Mouse (Mus musculus) inflammation-experienced regulatory T-cells, adult 6 months (primary cell): ENCODE results near the gene Usp3. TPM values are rescaled to one million over a fixed set of nuclear protein-coding genes. Genes with fewer than 3 reads are reported as not detected.

ENCODE experiments used
- ATAC-seq: one replicate; pipeline ENCODE4 v1.8.0; 2017
- polyA plus RNA-seq, 3 experiments: library from polyadenylated mRNA; unstranded; fragments of 100-300 nt; shearing (Covaris generic); gene quantifications; one replicate each; pipeline ENCODE4 v1.2.1; 2017

The Usp3 gene
- polyA plus RNA-seq, 3 experiments from 2014 or later = 82.2 to 141 (median 98.8) TPM

DNA sequence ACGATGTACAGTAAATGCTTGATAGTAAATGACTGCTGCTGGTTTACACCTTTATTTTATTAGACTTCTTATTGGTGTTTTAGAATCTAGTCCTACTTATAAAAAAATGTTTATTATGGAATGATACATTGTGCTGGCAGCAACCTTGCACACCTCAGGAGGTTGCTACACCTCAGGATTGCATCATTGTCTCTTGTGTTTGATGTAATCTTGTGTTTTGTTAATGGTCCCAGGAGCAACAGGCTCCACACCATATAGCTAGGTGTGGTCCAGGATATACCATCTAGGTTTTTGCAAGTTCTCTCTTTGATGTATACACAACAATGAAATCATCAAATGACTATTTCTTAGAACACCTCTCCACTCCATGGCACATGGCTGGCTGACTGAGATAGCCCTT lies 11.0 kb upstream of the Usp3 start:
- ATAC-seq = no peak

DNA sequence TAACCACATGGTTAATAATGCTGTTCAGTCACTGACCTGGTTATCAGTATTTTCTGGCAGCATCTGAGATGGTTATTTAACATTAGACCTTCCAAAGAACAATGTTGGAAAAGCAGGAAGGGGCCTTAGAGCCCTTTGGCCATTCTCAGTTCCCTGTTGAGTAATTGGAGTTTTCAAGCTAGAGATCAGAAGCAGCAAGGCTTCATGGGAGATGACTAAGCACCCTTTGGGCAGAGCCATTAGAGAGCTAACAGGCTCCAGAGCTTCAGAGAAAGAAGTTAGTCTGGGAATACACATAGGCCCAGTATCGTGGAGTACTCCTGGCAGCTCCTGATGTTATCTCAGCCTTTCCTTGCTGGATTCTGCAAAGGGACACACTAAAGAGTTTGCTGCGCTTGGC lies 8.1 kb upstream of the Usp3 start:
- no peak for ATAC-seq

DNA sequence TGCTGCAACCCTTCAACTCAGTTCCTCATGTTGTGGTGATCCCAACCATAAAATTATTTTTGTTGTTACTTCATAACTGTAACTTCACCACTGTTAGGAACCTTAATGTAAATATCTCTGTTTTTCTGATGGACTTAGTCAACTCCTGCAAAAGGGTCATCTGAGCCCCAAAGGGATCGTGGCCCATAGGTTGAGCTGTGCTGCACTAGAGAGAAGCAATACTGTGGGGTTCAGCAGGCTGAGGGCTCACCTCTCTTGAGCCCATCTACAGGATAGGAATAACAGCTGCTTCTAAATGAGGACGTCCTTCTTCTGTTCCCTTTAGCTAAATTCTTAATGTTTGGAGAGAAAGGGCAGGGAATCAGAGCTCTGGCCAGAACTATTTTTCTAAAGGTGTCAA lies 7.6 kb upstream of the Usp3 start:
- no peak for ATAC-seq

DNA sequence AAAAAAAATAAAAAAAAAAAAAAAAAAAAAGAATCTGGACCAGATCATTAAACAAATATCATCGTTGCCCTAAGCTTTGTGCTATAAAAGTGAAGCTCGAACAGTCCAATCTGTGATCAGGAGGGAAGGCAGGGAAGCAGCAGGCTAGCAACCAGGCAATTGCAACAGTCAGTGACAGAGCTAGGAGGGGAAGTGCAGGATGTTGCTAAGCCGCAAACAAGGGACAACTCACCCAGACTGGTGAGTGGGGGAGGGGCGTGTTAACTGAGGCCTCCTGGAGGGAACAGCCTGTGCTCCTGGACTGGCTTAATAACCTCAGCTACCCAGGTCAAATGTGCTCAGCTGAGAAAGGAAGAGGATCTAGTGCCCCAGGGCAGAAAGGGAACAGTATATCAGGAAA lies 6.6 kb upstream of the Usp3 start:
- ATAC-seq = peak; percentile 91

DNA sequence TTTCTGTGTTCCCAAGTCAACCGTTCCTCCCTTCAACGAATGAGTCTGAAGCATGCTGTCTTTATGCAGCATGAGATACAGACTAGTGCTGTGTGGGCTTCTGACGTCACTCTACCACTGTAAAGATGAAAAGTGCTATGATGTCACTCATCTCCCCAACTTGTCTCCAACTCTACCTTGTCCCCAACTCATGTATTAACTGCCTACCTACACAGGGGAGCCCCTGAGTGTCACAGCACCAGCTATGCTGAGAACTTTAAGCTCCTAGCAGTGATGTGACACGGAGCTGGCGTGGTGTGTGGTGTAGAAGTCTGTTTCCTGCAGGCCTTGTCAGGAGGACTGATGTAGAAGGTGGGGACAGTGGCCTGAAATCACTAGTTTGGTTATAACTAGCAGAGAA lies 5.7 kb upstream of the Usp3 start:
- ATAC-seq = peak; percentile 26

DNA sequence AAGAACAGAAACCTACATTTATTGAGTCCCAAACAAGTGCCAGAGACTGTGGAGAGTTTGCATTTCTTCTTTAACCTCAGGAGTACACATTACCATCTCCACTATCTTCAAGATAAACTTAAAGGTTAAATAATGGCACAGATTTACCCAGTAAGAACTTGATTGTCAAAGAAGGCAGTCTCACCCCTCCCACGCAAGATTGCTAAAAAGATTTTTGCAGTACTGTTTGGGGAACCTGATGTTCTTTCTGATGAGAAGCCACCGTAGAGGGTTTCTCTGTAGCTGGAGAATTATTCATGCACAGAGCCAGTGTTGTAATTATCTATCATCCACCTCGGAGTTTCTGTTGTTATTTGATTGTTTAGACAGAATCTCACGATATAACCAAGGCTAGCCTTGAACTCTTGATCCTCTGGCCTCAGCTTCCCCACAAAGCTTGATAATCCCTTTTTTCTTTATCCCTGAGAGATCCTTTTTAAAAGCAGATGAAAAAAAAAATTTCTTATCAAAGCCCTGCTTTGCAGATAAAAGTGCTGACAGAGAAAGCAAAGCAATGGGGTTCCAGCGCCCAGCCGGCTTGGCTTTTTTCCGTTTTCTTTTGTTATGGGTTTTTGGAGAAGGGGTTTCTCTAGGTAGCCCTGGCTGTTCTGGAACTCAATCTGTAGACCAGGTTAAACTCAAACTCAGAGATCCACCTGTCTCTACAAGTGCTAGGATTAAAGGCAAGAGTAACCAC lies 4.7 kb upstream of the Usp3 start:
- no peak for ATAC-seq

DNA sequence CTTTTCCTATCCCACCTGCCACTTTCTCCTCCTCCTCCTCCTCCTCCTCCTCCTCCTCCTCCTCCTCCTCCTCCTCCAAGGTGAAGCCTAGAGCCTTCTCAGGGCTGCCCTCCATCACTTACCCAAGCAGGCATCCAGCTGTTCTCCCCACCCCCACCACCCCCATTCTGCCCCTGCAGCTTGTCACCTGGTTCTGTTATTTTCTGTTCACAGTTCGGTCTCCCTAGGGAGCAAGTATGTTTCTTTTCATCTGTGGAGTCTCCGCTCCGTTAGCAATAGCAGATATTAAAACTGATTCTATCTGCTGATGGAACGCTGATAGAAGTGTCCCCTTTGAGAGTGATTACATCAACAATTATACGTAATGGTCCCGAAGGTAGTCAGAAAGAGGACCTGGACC lies 4.1 kb upstream of the Usp3 start:
- no peak for ATAC-seq

DNA sequence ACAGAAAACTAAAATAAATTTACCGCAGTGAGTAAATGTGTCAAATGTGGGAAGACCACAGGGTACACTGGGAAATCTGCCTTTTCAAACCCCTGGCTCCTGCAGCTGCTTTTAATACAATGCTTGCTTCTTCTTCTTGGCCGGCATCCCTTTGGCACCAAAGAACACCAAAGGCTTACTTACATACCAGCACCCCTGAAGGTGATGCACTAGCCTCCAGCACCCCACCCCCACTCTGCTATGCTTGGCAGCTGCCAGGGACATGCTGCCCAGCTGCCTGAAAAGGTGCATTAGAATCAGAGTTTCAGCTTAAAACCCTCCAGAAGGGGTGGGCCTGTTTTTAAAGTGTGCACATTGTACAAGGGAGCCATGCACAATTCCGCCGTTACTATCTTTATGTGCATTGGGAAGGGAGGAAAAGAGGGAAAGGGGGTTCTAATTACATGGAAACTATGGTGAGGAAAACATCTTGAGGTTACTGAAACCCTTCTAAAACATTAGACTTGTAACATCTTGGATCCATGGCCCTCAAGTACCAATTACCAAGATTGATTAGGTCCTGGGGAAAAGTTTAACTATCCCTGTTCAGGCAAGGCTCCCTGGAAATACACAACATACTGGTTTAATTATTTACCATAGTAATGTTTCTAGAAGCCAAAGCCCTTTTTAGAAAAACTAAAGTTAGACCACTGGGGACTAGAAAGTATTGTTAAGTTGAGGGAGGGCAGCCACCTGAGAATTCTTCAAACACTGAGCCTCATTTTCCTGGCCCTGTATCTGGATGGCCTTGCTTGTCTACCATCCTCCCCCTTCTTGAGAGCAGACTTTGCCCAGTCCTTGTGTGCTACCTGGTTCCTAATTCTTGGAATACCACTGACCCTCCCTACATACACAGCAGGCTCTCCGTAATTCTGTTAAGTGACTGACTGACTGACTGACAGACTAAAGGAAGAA lies 3.1 kb upstream of the Usp3 start:
- no peak for ATAC-seq

DNA sequence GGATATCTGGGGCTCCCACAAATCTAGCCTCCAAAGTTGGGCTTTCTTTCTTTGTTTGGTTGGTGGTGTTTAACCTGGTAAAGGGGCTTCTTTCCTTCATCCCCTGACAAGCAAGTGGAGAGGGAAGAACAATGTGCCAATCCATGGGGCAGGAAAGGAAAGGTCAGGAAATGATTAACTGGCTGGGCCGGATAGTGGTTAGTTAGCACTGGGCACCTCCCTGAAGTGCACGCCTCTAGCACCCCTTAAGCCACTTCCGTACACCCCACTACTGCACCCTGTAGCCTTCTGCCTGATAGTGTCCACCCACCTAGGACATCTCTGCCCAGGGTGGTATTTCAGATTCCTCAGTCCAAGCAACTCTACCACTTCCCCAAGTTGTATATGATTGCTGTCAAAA lies 1.1 kb upstream of the Usp3 start:
- no peak for ATAC-seq

DNA sequence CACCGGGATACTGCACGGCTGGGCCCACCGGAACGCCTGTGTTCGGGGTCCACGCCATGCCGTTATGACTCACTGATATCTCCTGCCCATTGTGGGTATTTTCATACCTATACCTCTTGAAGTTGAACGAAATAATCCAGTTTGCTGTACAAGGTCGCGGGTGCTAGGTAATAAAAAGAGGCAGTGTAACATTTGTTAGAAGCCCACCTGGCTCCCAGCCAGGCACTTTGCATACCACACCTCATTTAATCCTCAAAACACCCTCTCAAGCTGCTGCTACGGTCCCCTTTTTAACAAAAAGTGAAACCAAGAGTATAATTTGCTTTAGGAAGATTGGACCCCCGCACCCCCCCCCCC lies 649 bp upstream of the Usp3 start:
- no peak for ATAC-seq

DNA sequence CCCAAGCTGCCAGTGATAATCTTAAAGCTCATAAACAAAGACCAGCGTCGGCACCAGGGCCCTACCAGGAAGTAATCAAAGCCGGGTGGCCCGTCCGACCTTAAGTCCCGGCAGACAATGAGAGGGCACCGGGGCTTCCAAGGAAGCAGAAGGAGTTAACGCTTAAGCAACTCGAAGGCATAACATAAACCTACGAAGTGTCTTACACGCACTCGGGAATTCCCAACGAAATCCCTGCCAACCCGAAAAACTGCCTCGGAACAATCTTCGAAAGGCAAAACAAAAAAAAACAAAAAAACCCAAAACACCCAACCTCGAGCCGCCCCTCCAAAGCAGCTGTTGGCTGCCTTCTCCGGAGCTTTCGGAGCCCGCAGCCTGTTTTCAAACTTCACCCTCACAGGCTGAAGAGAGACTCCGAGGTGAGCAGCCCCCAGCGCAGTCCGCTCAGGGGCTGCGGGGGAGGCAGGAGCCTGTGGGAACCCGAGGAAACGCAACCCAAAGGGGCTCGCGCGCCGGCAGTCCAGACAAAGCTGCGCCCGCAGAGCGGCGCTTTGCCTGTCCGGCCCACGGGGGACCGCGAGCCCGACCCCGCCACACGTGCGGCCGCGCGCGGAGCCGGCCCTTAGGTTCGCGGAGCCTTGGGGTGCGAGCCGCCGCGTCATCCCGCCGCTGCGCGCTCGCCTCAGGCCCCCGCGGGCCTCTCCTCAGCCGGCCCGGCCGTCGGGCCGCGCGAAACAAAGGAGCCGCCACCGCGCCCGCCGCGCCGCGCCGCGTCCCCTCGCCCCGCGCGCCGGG lies 894 bp downstream of the Usp3 start:
- no peak for ATAC-seq

DNA sequence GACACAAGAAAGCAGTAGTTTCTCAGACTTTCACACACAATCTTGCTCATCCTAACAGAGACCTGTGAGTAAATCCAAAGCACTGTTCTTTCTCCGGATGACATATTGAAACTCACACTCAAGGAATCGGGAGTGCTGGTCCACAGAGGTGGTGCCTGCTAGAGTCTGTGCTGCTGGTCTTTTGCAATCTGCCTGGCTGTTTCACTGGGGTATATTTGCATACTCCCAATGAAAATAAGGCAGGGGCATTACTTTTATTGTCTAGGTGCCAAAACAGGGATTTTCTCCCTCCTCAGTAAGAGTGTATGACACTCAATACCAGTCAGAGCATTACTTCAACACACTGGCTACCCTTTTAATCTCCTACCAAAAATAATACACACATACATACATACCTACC lies 2.9 kb downstream of the Usp3 start:
- no peak for ATAC-seq

DNA sequence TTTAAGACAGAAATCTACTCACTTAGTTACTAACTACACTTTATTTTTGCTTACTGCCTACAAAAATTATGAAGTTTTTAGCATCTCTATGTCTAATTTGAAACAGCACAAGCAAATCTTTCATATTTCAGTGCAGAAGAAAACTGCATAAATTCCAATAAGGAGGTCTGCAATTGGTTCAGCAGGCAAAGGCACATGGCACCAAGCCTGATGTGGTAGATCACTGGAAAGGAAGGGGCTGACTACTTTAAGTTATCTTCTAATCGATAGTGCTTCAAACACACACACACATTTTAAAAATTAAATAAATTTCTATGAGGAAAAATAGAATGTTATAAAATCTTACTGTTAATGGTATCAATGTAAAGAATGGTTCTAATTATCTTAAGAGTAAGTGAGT lies 5.9 kb downstream of the Usp3 start:
- ATAC-seq = no peak

DNA sequence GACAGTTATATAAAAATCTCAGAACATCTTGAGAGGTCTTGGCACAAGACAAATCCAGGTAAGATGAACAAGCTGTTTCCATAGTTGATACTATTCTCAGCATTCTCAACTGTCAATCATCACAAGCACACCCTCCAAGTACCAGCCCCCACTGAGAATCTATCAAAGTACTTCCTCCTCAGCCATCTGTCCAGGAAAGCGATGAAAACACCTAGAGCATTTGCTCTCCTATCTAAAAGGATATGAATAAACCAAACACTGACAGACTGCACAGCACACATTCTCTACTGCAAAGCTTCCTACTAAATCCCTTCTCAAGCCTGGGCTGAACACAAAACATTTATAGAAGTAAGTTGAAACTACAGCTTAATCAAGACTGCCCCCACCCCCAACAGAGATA lies 6.4 kb downstream of the Usp3 start:
- peak; percentile 80 for ATAC-seq

DNA sequence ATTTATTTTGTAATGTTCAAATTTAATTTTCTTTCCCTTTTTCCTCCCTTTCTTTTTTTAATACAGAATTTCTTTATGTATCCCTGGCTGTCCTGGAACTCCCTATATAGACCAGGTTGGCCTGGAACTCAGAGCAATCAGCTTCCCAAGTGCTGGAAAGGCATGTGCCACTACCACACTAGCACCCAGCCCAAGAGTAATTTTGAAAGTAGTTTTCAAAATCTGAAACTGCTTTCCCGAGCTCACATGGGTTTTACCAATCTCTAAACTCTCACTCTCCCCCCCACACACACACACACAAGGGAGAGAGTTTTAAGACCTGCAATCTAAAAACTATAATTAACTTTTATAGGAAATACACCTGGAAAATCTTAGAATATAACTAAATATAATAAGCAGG lies 7.8 kb downstream of the Usp3 start:
- no peak for ATAC-seq

DNA sequence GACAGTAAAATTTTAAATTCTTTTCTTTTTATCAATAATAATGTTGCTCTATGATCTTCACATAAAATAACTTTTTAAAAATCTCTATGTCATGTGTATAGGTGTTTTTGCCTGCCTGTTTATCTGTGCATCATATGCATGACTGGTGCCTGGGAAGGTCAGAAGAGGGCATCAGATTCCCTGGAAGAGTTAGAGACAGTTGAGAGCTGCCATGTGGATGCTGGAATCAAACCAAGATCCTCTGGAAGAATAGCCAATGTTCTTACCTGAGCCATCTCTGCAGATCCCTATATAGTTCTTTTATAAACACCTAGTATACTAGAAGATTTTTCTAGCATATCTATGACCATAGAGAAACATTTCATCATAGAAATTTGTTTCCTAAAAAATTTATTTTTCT lies 8.8 kb downstream of the Usp3 start:
- no peak for ATAC-seq

DNA sequence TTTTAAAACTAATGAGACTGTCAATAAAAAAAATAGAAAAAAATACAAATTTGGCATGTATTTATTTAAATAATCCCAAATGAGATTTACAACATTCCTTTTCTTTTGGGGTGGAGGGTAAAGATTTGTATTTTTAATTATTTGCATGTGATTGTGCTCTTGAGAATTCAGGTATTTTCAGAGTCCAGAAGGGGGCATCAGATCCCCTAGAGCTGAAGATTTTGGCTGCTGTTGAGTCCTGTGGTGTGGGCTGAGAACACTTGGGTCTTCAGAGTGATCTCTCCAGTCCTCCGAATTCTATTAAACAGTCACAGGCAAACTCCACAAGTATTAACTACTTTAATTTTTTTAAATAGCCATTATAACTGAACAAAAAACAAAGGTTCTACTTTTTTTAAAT lies 9.7 kb downstream of the Usp3 start:
- ATAC-seq = no peak

DNA sequence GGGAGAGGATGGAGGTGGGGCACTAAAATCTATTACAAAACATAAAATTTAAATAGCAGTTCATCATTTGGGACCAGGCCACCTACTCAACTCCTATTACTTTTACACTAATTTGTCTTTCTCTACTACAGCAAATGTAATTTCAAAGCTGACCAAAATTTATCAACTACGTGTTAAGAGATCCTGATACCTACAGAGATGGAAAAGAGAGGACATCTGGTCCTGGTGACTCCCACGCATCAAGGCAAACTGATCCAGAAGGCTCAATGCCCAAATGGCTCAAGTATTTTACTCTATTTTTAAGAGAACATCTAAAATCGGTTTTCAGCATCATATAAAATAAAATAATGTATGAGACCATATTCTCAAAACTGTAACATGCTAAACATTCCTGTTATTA lies 11.2 kb downstream of the Usp3 start:
- no peak for ATAC-seq

DNA sequence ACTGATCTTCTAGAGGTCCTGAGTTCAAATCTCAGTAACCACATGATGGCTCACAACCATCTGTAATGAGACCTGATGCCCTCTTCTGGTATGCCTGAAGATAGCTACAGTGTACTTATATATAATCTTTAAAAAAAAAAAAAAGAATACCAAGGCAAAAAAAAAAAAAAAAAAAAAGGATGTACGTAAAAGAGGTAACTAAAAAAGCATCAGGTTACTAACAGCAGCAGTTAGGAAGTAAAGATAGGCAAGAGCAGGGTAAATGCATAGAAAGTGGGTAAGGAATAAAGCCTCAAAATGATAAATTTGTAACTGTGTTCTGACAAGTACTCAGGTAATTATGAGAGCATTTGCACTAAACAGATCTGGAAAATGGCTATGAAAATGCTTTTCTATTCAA lies 12.2 kb downstream of the Usp3 start:
- no peak for ATAC-seq

DNA sequence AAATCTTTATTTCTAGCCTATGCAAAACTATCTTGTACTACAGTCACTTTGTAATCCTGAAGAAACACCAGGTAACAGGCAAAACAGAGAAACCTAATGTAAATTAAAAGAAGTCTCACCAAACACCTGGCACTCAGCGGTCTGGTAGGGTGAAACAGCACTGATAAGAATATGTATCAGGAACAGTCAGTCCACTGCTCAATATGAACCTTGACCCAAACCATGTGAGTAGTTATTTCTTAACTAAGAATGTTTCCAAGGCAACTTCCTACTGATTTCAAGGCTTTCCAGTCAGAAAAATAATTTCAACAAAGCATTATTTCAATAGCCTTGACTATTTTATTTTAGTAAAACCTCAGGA lies 17.1 kb downstream of the Usp3 start:
- ATAC-seq = no peak

DNA sequence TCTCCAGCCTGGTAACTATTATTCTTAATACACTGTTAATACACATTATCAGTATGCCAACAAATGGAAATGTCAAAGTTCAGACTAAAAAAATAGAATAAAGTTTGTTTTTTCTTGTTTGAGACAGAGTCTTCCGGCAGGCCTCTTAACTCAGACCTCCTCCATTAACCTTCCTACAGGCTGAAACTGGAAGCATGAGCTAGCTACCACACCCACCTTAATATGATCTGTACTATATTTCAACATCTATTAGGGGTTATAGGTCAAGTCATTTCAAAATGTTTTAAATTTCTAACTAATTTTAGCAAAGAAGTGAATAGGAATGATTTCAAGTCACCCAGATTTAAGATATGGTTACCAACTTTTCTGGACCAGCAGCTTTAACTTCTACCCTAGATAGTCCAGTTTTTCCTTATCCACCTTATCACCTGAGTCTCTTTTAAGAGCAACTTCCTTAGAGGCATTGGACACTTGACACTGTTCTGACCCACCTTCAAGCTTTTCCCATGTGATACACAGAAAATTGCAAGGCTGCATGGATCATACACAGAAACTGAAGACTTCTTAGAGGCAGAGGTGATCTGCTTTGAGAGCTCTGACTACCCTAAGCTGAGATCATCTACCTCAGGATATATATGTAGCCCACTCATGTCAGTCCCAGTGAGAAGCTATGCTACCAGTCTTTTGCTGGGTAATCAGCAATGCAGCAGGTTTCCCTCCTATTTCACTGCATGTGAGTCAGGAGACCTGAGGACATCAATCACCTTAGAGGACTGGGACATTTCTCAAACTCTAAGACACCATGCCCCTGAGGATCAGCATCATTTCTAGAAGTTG lies 17.7 kb downstream of the Usp3 start:
- ATAC-seq = no peak

DNA sequence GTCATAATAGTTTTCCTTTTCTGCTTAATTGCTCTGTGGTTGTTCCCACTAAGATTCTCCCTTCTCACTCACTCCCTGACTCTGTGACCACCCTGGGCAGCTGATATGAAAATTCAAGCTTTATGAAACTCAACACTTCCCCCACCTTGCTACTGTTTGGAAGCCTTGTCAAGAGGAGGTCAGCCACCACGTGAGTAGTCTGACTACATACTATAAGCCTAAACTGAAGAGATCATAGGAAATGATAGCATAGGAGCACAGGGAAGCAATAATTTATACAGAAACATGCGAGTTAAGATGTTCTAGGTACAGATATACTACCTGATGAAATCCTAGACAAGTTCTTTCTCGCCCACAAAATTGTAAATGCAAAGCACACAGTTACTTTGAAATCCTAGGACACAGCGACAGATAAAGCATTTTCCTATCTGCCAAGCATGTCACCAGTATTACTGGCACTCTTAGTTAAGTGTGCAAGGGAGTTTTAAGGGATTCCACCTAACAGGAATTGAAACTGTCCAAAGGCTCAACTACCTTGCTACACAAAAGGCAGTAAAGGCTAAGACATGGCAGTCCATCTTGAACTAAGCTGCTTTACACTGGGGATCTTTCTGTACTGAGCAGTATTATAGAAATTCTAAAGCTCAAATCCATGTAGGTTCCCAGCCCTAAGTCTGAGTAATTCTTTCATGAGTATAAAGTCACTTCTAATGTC lies 20.8 kb downstream of the Usp3 start:
- no peak for ATAC-seq
